Mouse (Mus musculus): Measurements from ENCODE around the gene Olfr724. TPM values are rescaled to one million over a fixed set of nuclear protein-coding genes. Genes with fewer than 3 reads are reported as not detected.
"Not testable (repeated sequence)": the region's sequence is repeated elsewhere in the genome, so short reads cannot be mapped to it uniquely, and the experiment has no call there.

Gene Olfr724
- polyA plus RNA-seq (2015; fragmentation: Nextera tagmentation; extraction: Ambion mirVana), result not detected in 2 replicates

- not testable (repeated sequence) for H3K27me3 ChIP-seq; H3K36me3 ChIP-seq; H3K9ac ChIP-seq; H3K4me1 ChIP-seq (replicated peaks); H3K4me2 ChIP-seq; H3K4me3 ChIP-seq; H3K27ac ChIP-seq; H3K9me3 ChIP-seq (replicated peaks); ATAC-seq (replicated peaks; ENCODE audit: insufficient number of reproducible peaks, insufficient read depth, low FRiP score, low read depth)
- 55% methylated on average over 1 of the region's 1 CpGs for WGBS
These were observed at the start of gene Olfr724 for GRCm38 (mm10) chr14:49963174-49963573. Gene Olfr724 (minus strand): TSS chr14:49963274.

DNA sequence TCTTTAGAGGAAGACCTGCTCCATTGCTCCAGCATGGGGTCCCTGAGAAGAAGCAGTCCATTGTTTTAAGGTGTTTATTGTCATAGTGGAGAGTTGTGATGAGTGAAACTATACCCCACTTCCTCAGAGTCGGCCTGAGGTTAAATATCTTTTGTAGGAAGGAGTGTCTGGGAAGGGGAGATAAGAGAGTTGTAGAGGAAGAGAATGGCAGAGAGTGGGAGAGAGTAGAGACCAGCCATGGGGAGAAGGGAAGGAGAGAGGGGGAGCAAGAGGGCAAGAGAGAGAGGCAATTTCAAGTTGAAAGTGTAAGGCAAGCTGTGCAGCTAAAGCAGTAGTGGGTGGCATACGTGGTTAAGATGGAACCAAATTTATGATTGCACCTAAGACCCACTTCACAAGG is 7.2 kb downstream of the Olfr724 start:
- no peak overlapping the region for H3K9ac ChIP-seq
- no peaks in the 10 kb centered on the region for H3K9me3 ChIP-seq (replicated peaks)
- no peak overlapping the region for H3K4me2 ChIP-seq
- H3K27me3 ChIP-seq, result no peaks in the 10 kb centered on the region
- H3K4me1 ChIP-seq (replicated peaks), result no peaks in the 10 kb centered on the region
- no peaks in the 10 kb centered on the region for H3K36me3 ChIP-seq
- no peak for ATAC-seq (replicated peaks; ENCODE audit: insufficient number of reproducible peaks, insufficient read depth, low FRiP score, low read depth)
- H3K27ac ChIP-seq, result no peak overlapping the region
- WGBS, result 30% methylated on average over 2 of the region's 2 CpGs
- H3K4me3 ChIP-seq, result no peak overlapping the region

DNA sequence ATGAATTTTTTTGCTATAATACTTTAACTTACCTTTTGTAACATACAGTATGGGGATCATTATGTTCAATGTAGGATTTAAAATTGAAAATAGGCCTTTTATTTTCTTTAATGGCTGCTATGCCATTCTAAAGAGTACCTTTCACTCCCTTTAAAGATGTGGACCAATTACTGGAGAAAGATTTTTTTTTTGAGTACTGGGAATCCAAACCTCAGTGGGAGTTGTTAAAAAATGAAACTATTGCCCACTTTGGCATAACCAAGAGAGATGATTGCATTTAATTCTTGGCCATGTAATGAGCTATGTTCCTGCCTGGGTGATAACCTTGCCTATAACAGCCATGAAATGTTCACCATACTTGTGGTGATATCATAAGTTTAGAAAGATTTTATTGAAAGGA is 31.4 kb downstream of the Olfr724 start, which contains the start of gene Olfr723:
Olfr723 (minus strand) TSS at position 101 of the 400 bp plus-strand sequence.
- not testable (repeated sequence) for H3K9ac ChIP-seq; H3K4me2 ChIP-seq; H3K27me3 ChIP-seq; H3K4me3 ChIP-seq; ATAC-seq (replicated peaks; ENCODE audit: insufficient number of reproducible peaks, insufficient read depth, low FRiP score, low read depth); H3K36me3 ChIP-seq; H3K4me1 ChIP-seq (replicated peaks); H3K27ac ChIP-seq; H3K9me3 ChIP-seq (replicated peaks)

Other genes with a start within 250 kb of the Olfr724 start
- 40.7 and 43.1 TPM in 2 replicates for gene Armh4, start 179.9 kb downstream of the Olfr724 start, polyA plus RNA-seq (2015; fragmentation: Nextera tagmentation; extraction: Ambion mirVana)
- gene Olfr722, start 61.3 kb downstream of the Olfr724 start, polyA plus RNA-seq (2015; fragmentation: Nextera tagmentation; extraction: Ambion mirVana), result not detected in 2 replicates
- not detected in 2 replicates for gene Olfr723, start 31.5 kb downstream of the Olfr724 start, polyA plus RNA-seq (2015; fragmentation: Nextera tagmentation; extraction: Ambion mirVana)
- not detected in 2 replicates for gene Olfr725, start 77.1 kb upstream of the Olfr724 start, polyA plus RNA-seq (2015; fragmentation: Nextera tagmentation; extraction: Ambion mirVana)
- not detected in 2 replicates for gene Olfr726, start 127.7 kb upstream of the Olfr724 start, polyA plus RNA-seq (2015; fragmentation: Nextera tagmentation; extraction: Ambion mirVana)
- gene Olfr727, start 159.9 kb upstream of the Olfr724 start, polyA plus RNA-seq (2015; fragmentation: Nextera tagmentation; extraction: Ambion mirVana), result not detected in 2 replicates
- gene Olfr728, start 179.4 kb upstream of the Olfr724 start, polyA plus RNA-seq (2015; fragmentation: Nextera tagmentation; extraction: Ambion mirVana), result not detected in 2 replicates
- gene Olfr729, start 189.6 kb upstream of the Olfr724 start, polyA plus RNA-seq (2015; fragmentation: Nextera tagmentation; extraction: Ambion mirVana), result not detected in 2 replicates
- not detected in 2 replicates for gene Olfr730, start 224.9 kb upstream of the Olfr724 start, polyA plus RNA-seq (2015; fragmentation: Nextera tagmentation; extraction: Ambion mirVana)

Measured in heart, embryonic 15.5 days (tissue).